Mouse (Mus musculus) thymus, postnatal 25 days (tissue): ENCODE data around the gene Nectin4.

Experiments
- DNase-seq: peaks from one replicate; pipeline ENCODE4 v3.0.0; 2022

Nectin4 gene

GRCm38 (mm10) chr1:171360253-171360652 lies 9.6 kb upstream of the Nectin4 start:
- no peak for DNase-seq

GRCm38 (mm10) chr1:171360656-171361055 lies 9.2 kb upstream of the Nectin4 start, which contains the start of gene Klhdc9:
Gene Klhdc9, minus strand, starts transcription at chr1:171360798.
- DNase-seq = peak; percentile 89

GRCm38 (mm10) chr1:171361106-171362103 lies 8.5 kb upstream of the Nectin4 start:
- peak; percentile 78 for DNase-seq

- no peak for DNase-seq
These were observed 4.0 kb upstream of the Nectin4 start for GRCm38 (mm10) chr1:171365934-171366333.

GRCm38 (mm10) chr1:171372880-171373279 lies 3.0 kb downstream of the Nectin4 start:
- no peak for DNase-seq

GRCm38 (mm10) chr1:171373946-171374345 lies 4.0 kb downstream of the Nectin4 start:
- no peak for DNase-seq

- DNase-seq = no peak
These were observed 5.8 kb downstream of the Nectin4 start for GRCm38 (mm10) chr1:171375646-171376097.

- DNase-seq = no peak
These were observed 8.4 kb downstream of the Nectin4 start for GRCm38 (mm10) chr1:171378298-171378697.

GRCm38 (mm10) chr1:171379935-171380599 lies 10.2 kb downstream of the Nectin4 start:
- peak; percentile 77 for DNase-seq

- DNase-seq = no peak
These were observed 12.3 kb downstream of the Nectin4 start for GRCm38 (mm10) chr1:171382096-171382620.

- no peak for DNase-seq
These were observed 14.5 kb downstream of the Nectin4 start for GRCm38 (mm10) chr1:171384361-171384760.

GRCm38 (mm10) chr1:171385171-171385570 lies 15.3 kb downstream of the Nectin4 start:
- no peak for DNase-seq

GRCm38 (mm10) chr1:171387099-171387498 lies 17.2 kb downstream of the Nectin4 start:
- peak; percentile 72 for DNase-seq

- peak; percentile 93 for DNase-seq
These were observed 18.6 kb downstream of the Nectin4 start, which contains the start of gene Arhgap30 for GRCm38 (mm10) chr1:171388376-171389102. Gene Arhgap30, plus strand, starts transcription at chr1:171388954.

GRCm38 (mm10) chr1:171390101-171390500 lies 20.2 kb downstream of the Nectin4 start:
- peak; percentile 80 for DNase-seq

- no peak for DNase-seq
These were observed 31.9 kb downstream of the Nectin4 start for GRCm38 (mm10) chr1:171401821-171402220.

GRCm38 (mm10) chr1:171402991-171403390 lies 33.1 kb downstream of the Nectin4 start:
- DNase-seq = no peak

GRCm38 (mm10) chr1:171407263-171407662 lies 37.4 kb downstream of the Nectin4 start:
- DNase-seq = no peak

GRCm38 (mm10) chr1:171410231-171410630 lies 40.3 kb downstream of the Nectin4 start:
- DNase-seq = no peak

GRCm38 (mm10) chr1:171410947-171411484 lies 41.1 kb downstream of the Nectin4 start, which contains the start of gene Usf1:
Gene Usf1, plus strand, starts transcription at chr1:171411313.
- peak; percentile 96 for DNase-seq

GRCm38 (mm10) chr1:171411492-171411941 lies 41.6 kb downstream of the Nectin4 start:
- no peak for DNase-seq

- DNase-seq = peak; percentile 61
These were observed 42.1 kb downstream of the Nectin4 start for GRCm38 (mm10) chr1:171412001-171412441.
